Mouse (Mus musculus) forebrain, embryonic 10.5 days (tissue): Measurements from ENCODE around the gene 4930558C23Rik. TPM values are rescaled to one million over a fixed set of nuclear protein-coding genes. Genes with fewer than 3 reads are reported as not detected.
A peak's percentile ranks its signal among the peaks of the same experiment; 100 is the strongest.
"Not testable (repeated sequence)": the region's sequence is repeated elsewhere in the genome, so short reads cannot be mapped to it uniquely, and the experiment has no call there.

Source experiments
- DNase-seq: peaks from one replicate; pipeline ENCODE4 v3.0.0-alpha.2; 2017; ENCODE audit warnings: low spot score; ENCODE audit errors: extremely low spot score
- H3K27ac ChIP-seq: fragments of 300-500 bp; sonication (generic); 2 replicates; pipeline ENCODE4 v1.5.1; 2016; ENCODE audit warnings: mild to moderate bottlenecking
- H3K27me3 ChIP-seq: fragments of 300-500 bp; sonication (generic); 2 replicates; pipeline ENCODE4 v1.6.1; 2016; ENCODE audit warnings: mild to moderate bottlenecking; ENCODE audit not compliant: poor library complexity, severe bottlenecking
- H3K36me3 ChIP-seq: fragments of 300-500 bp; sonication (generic); replicated peaks from 2 replicates; pipeline ENCODE4 v1.6.1; 2016; ENCODE audit warnings: mild to moderate bottlenecking, moderate library complexity
- H3K4me1 ChIP-seq: fragments of 300-500 bp; sonication (generic); 2 replicates; pipeline ENCODE4 v1.6.1; 2016
- H3K4me3 ChIP-seq: fragments of 300-500 bp; sonication (generic); 2 replicates; pipeline ENCODE4 v1.5.1; 2016; ENCODE audit warnings: mild to moderate bottlenecking, moderate library complexity
- H3K9me3 ChIP-seq: fragments of 300-500 bp; sonication (generic); 2 replicates; pipeline ENCODE4 v1.6.1; 2016; ENCODE audit warnings: mild to moderate bottlenecking, moderate library complexity
- WGBS: fragments of 180-500 bp; shearing (Covaris S2); methylation state at CpG from one replicate; pipeline ENCODE4 v1.1.7; 2016; 5-methylcytosine and 5-hydroxymethylcytosine counted together
- polyA plus RNA-seq: library from polyadenylated mRNA; unstranded; fragments of >200 nt; fragmentation: Nextera tagmentation; extraction: Ambion mirVana; gene quantifications from 2 replicates; pipeline ENCODE4 v1.2.1, GENCODE M21; 2016

The 4930558C23Rik gene
- polyA plus RNA-seq, 1 experiment from 2014 or later: not detected

- WGBS: 0% methylated on average over 38 of the region's 57 CpGs
- H3K4me1 ChIP-seq, H3K9me3 ChIP-seq, H3K27me3 ChIP-seq: not testable (repeated sequence)
- peak; percentile 94 for DNase-seq
- Histone ChIP-seq H3K27ac (peak within 1 kb of the TSS; percentile 85), H3K4me3 (peak within 1 kb of the TSS; percentile 62), H3K36me3 (peaks cover 29% of the 10 kb centered on the region)
Observed at GRCm38 (mm10) chr3:95356701-95357449, 45.8 kb downstream of the 4930558C23Rik start, which contains the start of gene Setdb1. Gene Setdb1, minus strand, starts transcription at chr3:95357202.

GRCm38 (mm10) chr3:95355911-95356544 is 46.6 kb downstream of the 4930558C23Rik start:
- not testable (repeated sequence) for H3K27ac ChIP-seq, DNase-seq, H3K27me3 ChIP-seq, H3K9me3 ChIP-seq, H3K4me1 ChIP-seq
- H3K36me3 ChIP-seq: peaks cover 38% of the 10 kb centered on the region
- 35% methylated on average over 13 of the region's 19 CpGs for WGBS
- peak overlapping the region; percentile 62 for H3K4me3 ChIP-seq

GRCm38 (mm10) chr3:95349491-95349890 is 53.1 kb downstream of the 4930558C23Rik start:
- H3K27ac ChIP-seq: no peak overlapping the region
- H3K27me3 ChIP-seq: no peaks in the 10 kb centered on the region
- DNase-seq: no peak
- no peaks in the 10 kb centered on the region for H3K4me1 ChIP-seq
- no peak overlapping the region for H3K4me3 ChIP-seq
- peaks cover 95% of the 10 kb centered on the region for H3K36me3 ChIP-seq
- peaks cover 4% of the 10 kb centered on the region; the same call in 1 of the 2 replicates for H3K9me3 ChIP-seq

GRCm38 (mm10) chr3:95348343-95348742 is 54.3 kb downstream of the 4930558C23Rik start:
- not testable (repeated sequence) for H3K27me3 ChIP-seq, H3K4me1 ChIP-seq, H3K27ac ChIP-seq, DNase-seq, H3K4me3 ChIP-seq, H3K9me3 ChIP-seq
- peaks cover 96% of the 10 kb centered on the region for H3K36me3 ChIP-seq
- 92% methylated on average over 5 of the region's 5 CpGs for WGBS

- no peak overlapping the region for H3K4me3 ChIP-seq
- no peaks in the 10 kb centered on the region for H3K4me1 ChIP-seq
- DNase-seq: no peak
- H3K36me3 ChIP-seq: peaks cover 96% of the 10 kb centered on the region
- H3K27ac ChIP-seq: no peak overlapping the region
- H3K27me3 ChIP-seq: no peaks in the 10 kb centered on the region
- 94% methylated on average over 7 of the region's 7 CpGs for WGBS
- peaks cover 4% of the 10 kb centered on the region; the same call in 1 of the 2 replicates for H3K9me3 ChIP-seq
Observed at GRCm38 (mm10) chr3:95346454-95346853, 56.2 kb downstream of the 4930558C23Rik start.

DNA sequence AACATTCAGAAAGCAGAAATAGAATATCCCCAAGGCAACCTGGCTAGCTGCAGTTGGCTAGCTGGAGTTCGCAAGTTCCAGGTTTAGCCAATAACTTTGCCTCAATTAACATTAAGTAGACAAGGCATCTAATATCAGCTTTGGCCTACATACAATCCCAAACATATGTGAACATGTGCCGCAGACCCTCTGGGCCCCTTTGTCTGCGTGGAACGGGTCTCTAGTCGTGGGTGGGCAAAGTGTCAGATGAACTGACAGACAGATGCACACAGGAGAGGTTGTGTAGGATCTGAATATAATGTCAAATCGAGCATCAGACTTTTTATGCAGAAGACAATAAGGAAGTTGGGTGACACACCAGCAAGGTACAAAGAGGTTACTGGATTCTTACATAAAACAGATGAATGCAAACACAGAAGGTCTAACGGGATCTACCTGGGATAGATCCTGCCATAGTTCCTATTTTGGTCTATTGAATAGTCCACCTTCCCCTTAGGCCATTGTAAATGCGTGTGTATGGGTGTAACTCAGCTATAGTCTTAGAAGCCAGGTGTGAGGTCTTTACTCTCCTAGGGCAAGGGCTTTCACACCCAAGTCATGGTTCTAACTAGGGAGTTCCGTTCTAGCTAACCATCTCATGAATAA is 59.2 kb downstream of the 4930558C23Rik start:
- H3K27ac ChIP-seq: not testable (repeated sequence)
- 92% methylated on average over 9 of the region's 9 CpGs for WGBS
- H3K36me3 ChIP-seq: peaks cover 96% of the 10 kb centered on the region

GRCm38 (mm10) chr3:95338251-95338650 is 64.4 kb downstream of the 4930558C23Rik start:
- H3K27me3 ChIP-seq: no peaks in the 10 kb centered on the region
- DNase-seq: no peak
- no peak overlapping the region for H3K4me3 ChIP-seq
- H3K9me3 ChIP-seq: no peaks in the 10 kb centered on the region
- WGBS: 96% methylated on average over 4 of the region's 4 CpGs
- H3K4me1 ChIP-seq: no peaks in the 10 kb centered on the region
- no peak overlapping the region for H3K27ac ChIP-seq
- peaks cover 100% of the 10 kb centered on the region for H3K36me3 ChIP-seq

More for the DNA sequence above, 59.2 kb downstream of the 4930558C23Rik start:
- DNase-seq, H3K4me3 ChIP-seq, H3K4me1 ChIP-seq, H3K9me3 ChIP-seq, H3K27me3 ChIP-seq: not testable (repeated sequence)

DNA sequence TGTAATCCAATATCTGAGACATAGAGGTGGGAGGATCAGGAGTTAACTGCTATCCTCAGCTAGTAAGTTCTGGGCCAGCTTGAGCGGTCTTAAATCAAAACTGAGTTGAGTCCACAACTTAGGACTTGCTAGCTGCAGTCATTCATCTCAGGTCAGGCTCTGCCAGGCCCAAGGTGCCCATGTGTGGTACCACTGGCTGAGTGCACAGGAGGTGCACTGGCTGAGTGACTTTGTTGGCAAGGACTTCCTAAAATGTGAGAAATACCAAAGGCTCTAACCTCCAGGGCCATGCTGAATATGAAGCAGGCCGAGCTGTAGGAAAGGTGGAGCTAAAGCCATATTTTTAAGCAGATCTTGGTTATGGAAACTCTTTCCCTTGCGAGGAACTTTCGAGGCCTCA is 65.3 kb downstream of the 4930558C23Rik start:
- Histone ChIP-seq H3K4me1 (no peaks in the 10 kb centered on the region), H3K27ac (no peak overlapping the region), H3K27me3 (no peaks in the 10 kb centered on the region), H3K9me3 (no peaks in the 10 kb centered on the region), H3K4me3 (no peak overlapping the region), H3K36me3 (peaks cover 100% of the 10 kb centered on the region)
- whole genome bisulfite sequencing: 95% methylated on average over 4 of the region's 4 CpGs
- DNase-seq: no peak

Other genes starting within 250 kb of the 4930558C23Rik start
- 3.9 and 4.2 TPM in 2 replicates for gene Sema6c, start 242.4 kb downstream of the 4930558C23Rik start, polyA plus RNA-seq
- 13.5 and 13.7 TPM in 2 replicates for gene Gabpb2, start 184.9 kb downstream of the 4930558C23Rik start, polyA plus RNA-seq
- gene Cdc42se1, start 174.1 kb downstream of the 4930558C23Rik start, polyA plus RNA-seq: 95.5 and 104 TPM in 2 replicates
- 19.6 and 22.4 TPM in 2 replicates for gene Mllt11, start 170.7 kb downstream of the 4930558C23Rik start, polyA plus RNA-seq
- gene Gm128, start 161.2 kb downstream of the 4930558C23Rik start, polyA plus RNA-seq: 0.23 and 0.30 TPM in 2 replicates
- 0.38 and 0.42 TPM in 2 replicates for gene Bnipl, start 151.6 kb downstream of the 4930558C23Rik start, polyA plus RNA-seq
- gene Mindy1, start 121.5 kb downstream of the 4930558C23Rik start, polyA plus RNA-seq: 27.2 and 27.9 TPM in 2 replicates
- 26.2 and 26.9 TPM in 2 replicates for gene Prune1, start 120.8 kb downstream of the 4930558C23Rik start, polyA plus RNA-seq
- 1.8 and 1.9 TPM in 2 replicates for gene Anxa9, start 95.7 kb downstream of the 4930558C23Rik start, polyA plus RNA-seq
- gene Cers2, start 88.0 kb downstream of the 4930558C23Rik start, polyA plus RNA-seq: 119 and 130 TPM in 2 replicates
- 59.1 and 64.2 TPM in 2 replicates for gene Setdb1, start 45.6 kb downstream of the 4930558C23Rik start, polyA plus RNA-seq
- 29.7 and 33.3 TPM in 2 replicates for gene Arnt, start 31.5 kb upstream of the 4930558C23Rik start, polyA plus RNA-seq
- 1.4 and 1.5 TPM in 2 replicates for gene Ctsk, start 96.4 kb upstream of the 4930558C23Rik start, polyA plus RNA-seq
- gene Ctss, start 123.9 kb upstream of the 4930558C23Rik start, polyA plus RNA-seq: 2.5 and 3.9 TPM in 2 replicates
- not detected in 2 replicates for gene Hormad1, start 156.8 kb upstream of the 4930558C23Rik start, polyA plus RNA-seq
- 29.6 and 30.7 TPM in 2 replicates for gene Golph3l, start 186.1 kb upstream of the 4930558C23Rik start, polyA plus RNA-seq
- 85.8 and 86.5 TPM in 2 replicates for gene Ensa, start 222.2 kb upstream of the 4930558C23Rik start, polyA plus RNA-seq